Mouse (Mus musculus): ENCODE measurements around the gene Baz2b. TPM values are rescaled to one million over a fixed set of nuclear protein-coding genes. Genes with fewer than 3 reads are reported as not detected.

Baz2b gene
- polyA plus RNA-seq, 1 experiment from 2014 or later = 15.2 TPM

- Histone ChIP-seq H3K36me3 (ENCODE audit: control insufficient read depth, insufficient read depth) (no peaks in the 10 kb centered on the region), H3K27me3 (ENCODE audit: control insufficient read depth, insufficient read depth, low read depth, low read length) (no peaks in the 10 kb centered on the region), H3K4me2 (ENCODE audit: low read depth, low read length) (no peak overlapping the region; the same call in 1 of the 2 replicates), H3K9ac (ENCODE audit: low read depth, low read length) (no peak overlapping the region), H3K27ac (ENCODE audit: low read length) (no peak overlapping the region), H3K9me3 (replicated peaks; ENCODE audit: control insufficient read depth, low read length) (no peaks in the 10 kb centered on the region), H3K4me1 (ENCODE audit: control insufficient read depth, low read depth, low read length) (no peaks in the 10 kb centered on the region), H3K4me3 (ENCODE audit: low read depth, low read length) (no peak overlapping the region)
- ATAC-seq (ENCODE audit: low read depth) = no peak
- WGBS (ENCODE audit: insufficient replicate concordance) = 63% methylated on average over 3 of the region's 3 CpGs
These were observed 173.3 kb downstream of the Baz2b start for GRCm38 (mm10) chr2:60036361-60036760.

GRCm38 (mm10) chr2:60030991-60031390 is 178.6 kb downstream of the Baz2b start:
- no peaks in the 10 kb centered on the region for H3K36me3 ChIP-seq (ENCODE audit: control insufficient read depth, insufficient read depth)
- no peak overlapping the region for H3K4me2 ChIP-seq (ENCODE audit: low read depth, low read length)
- no peak overlapping the region for H3K4me3 ChIP-seq (ENCODE audit: low read depth, low read length)
- no peaks in the 10 kb centered on the region for H3K4me1 ChIP-seq (ENCODE audit: control insufficient read depth, low read depth, low read length)
- no peak overlapping the region for H3K9ac ChIP-seq (ENCODE audit: low read depth, low read length)
- no peak for ATAC-seq (ENCODE audit: low read depth)
- H3K27ac ChIP-seq (ENCODE audit: low read length) = no peak overlapping the region
- 76% methylated on average over 3 of the region's 3 CpGs for WGBS (ENCODE audit: insufficient replicate concordance)
- H3K27me3 ChIP-seq (ENCODE audit: control insufficient read depth, insufficient read depth, low read depth, low read length) = no peaks in the 10 kb centered on the region
- no peaks in the 10 kb centered on the region for H3K9me3 ChIP-seq (replicated peaks; ENCODE audit: control insufficient read depth, low read length)

DNA sequence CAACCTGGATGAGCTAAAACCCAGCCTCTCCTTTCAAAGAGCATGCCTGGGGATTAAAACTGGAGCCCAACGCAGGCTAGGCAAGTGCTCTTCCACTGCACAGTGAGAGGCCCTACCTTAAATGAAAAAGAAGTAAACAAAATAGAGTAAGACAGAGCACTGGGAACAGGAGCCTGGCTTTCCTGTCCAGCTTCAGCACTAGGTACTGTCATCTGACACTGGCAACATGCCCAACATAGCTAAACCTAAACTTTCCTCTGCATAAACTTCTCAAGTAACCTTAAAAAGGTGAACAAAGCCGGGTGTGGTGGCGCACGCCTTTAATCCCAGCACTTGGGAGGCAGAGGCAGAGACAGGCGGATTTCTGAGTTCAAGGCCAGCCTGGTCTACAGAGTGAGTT is 180.6 kb downstream of the Baz2b start:
- WGBS (ENCODE audit: insufficient replicate concordance) = 79% methylated on average over 5 of the region's 5 CpGs
- ATAC-seq (ENCODE audit: low read depth) = no peak
- H3K9ac ChIP-seq (ENCODE audit: low read depth, low read length) = no peak overlapping the region

DNA sequence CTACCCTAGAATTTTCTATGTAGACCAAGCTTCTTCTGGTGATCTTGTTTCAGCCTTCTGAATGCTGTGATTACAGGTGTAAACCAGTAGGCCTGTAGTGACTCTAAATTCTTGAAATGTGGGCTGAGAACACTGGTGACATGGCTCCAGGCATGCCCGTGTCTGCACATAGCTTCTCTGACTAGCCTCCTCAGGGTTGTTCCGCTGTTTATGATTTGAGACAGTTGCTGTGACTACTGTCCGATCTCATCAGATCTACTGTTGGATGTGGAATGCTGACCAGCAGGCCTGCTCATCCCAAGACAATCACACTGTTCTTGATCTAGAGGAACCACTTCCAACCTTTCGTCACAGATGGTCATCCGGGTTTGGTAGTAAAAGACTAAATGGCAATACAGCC is 182.5 kb downstream of the Baz2b start:
- 84% methylated on average over 5 of the region's 5 CpGs for WGBS (ENCODE audit: insufficient replicate concordance)
- ATAC-seq (ENCODE audit: low read depth) = no peak

More for the DNA sequence above, 180.6 kb downstream of the Baz2b start:
- Histone ChIP-seq H3K4me2 (ENCODE audit: low read depth, low read length) (no peak overlapping the region), H3K9me3 (replicated peaks; ENCODE audit: control insufficient read depth, low read length) (no peaks in the 10 kb centered on the region), H3K4me3 (ENCODE audit: low read depth, low read length) (no peak overlapping the region), H3K36me3 (ENCODE audit: control insufficient read depth, insufficient read depth) (no peaks in the 10 kb centered on the region), H3K4me1 (ENCODE audit: control insufficient read depth, low read depth, low read length) (no peaks in the 10 kb centered on the region), H3K27ac (ENCODE audit: low read length) (no peak overlapping the region), H3K27me3 (ENCODE audit: control insufficient read depth, insufficient read depth, low read depth, low read length) (no peaks in the 10 kb centered on the region)

DNA sequence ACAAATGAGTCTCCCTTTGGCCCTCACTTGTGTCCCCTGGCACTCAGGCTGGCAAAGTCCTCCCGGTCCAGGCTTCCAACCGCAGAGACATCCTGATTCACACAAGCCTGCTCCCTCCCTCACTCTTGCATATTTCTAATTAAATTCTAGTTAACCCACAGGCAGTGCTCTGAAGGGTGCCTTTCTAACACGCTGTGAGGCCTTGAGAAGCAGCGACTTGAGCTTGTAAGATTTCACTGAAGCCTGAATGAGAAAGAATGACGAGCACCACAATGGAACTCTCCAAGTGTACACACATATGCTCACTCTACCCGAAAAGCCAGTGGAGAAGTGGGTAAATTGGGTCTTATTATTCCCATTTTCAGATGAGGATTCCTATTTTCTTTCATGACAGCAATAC is 183.1 kb downstream of the Baz2b start:
- H3K4me3 ChIP-seq (ENCODE audit: low read depth, low read length) = no peak overlapping the region
- WGBS (ENCODE audit: insufficient replicate concordance) = 82% methylated on average over 6 of the region's 6 CpGs
- H3K9me3 ChIP-seq (replicated peaks; ENCODE audit: control insufficient read depth, low read length) = no peaks in the 10 kb centered on the region
- no peaks in the 10 kb centered on the region for H3K4me1 ChIP-seq (ENCODE audit: control insufficient read depth, low read depth, low read length)
- no peaks in the 10 kb centered on the region for H3K36me3 ChIP-seq (ENCODE audit: control insufficient read depth, insufficient read depth)
- H3K27ac ChIP-seq (ENCODE audit: low read length) = no peak overlapping the region
- H3K9ac ChIP-seq (ENCODE audit: low read depth, low read length) = no peak overlapping the region
- no peaks in the 10 kb centered on the region for H3K27me3 ChIP-seq (ENCODE audit: control insufficient read depth, insufficient read depth, low read depth, low read length)
- ATAC-seq (ENCODE audit: low read depth) = no peak
- no peak overlapping the region for H3K4me2 ChIP-seq (ENCODE audit: low read depth, low read length)

More for the DNA sequence above, 182.5 kb downstream of the Baz2b start:
- no peaks in the 10 kb centered on the region for H3K9me3 ChIP-seq (replicated peaks; ENCODE audit: control insufficient read depth, low read length)
- H3K4me1 ChIP-seq (ENCODE audit: control insufficient read depth, low read depth, low read length) = no peaks in the 10 kb centered on the region
- no peak overlapping the region for H3K4me2 ChIP-seq (ENCODE audit: low read depth, low read length)
- H3K36me3 ChIP-seq (ENCODE audit: control insufficient read depth, insufficient read depth) = no peaks in the 10 kb centered on the region
- no peaks in the 10 kb centered on the region for H3K27me3 ChIP-seq (ENCODE audit: control insufficient read depth, insufficient read depth, low read depth, low read length)
- H3K9ac ChIP-seq (ENCODE audit: low read depth, low read length) = no peak overlapping the region
- H3K27ac ChIP-seq (ENCODE audit: low read length) = no peak overlapping the region
- H3K4me3 ChIP-seq (ENCODE audit: low read depth, low read length) = no peak overlapping the region

GRCm38 (mm10) chr2:60023777-60024176 is 185.9 kb downstream of the Baz2b start:
- no peaks in the 10 kb centered on the region; the same call in 1 of the 2 replicates for H3K4me1 ChIP-seq (ENCODE audit: control insufficient read depth, low read depth, low read length)
- H3K36me3 ChIP-seq (ENCODE audit: control insufficient read depth, insufficient read depth) = no peaks in the 10 kb centered on the region
- H3K4me3 ChIP-seq (ENCODE audit: low read depth, low read length) = no peak overlapping the region
- no peak overlapping the region for H3K4me2 ChIP-seq (ENCODE audit: low read depth, low read length)
- 87% methylated on average over 7 of the region's 7 CpGs for WGBS (ENCODE audit: insufficient replicate concordance)
- no peaks in the 10 kb centered on the region for H3K27me3 ChIP-seq (ENCODE audit: control insufficient read depth, insufficient read depth, low read depth, low read length)
- no peak overlapping the region for H3K9ac ChIP-seq (ENCODE audit: low read depth, low read length)
- no peaks in the 10 kb centered on the region for H3K9me3 ChIP-seq (replicated peaks; ENCODE audit: control insufficient read depth, low read length)
- ATAC-seq (ENCODE audit: low read depth) = no peak
- H3K27ac ChIP-seq (ENCODE audit: low read length) = no peak overlapping the region

DNA sequence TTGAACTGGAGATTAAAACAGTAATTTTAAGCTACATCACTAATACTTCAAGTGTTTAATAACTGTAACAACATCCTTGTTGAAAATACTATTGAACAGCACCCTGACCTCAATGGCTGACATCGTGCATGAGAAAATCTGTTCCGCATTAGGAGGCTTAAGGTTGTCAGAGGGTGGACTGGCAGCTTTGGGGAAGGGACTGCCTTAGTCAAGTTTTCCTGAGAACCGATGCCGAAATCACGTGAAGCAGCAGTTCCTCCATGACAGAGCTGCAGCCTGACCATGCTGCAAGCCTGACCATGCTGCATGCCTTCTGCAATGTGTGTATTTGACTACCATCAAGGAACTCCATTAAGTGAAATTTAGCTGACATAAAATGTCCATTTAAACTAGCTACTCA is 188.1 kb downstream of the Baz2b start:
- no peak overlapping the region for H3K4me3 ChIP-seq (ENCODE audit: low read depth, low read length)
- no peaks in the 10 kb centered on the region for H3K27me3 ChIP-seq (ENCODE audit: control insufficient read depth, insufficient read depth, low read depth, low read length)
- 80% methylated on average over 5 of the region's 5 CpGs for WGBS (ENCODE audit: insufficient replicate concordance)
- H3K4me1 ChIP-seq (ENCODE audit: control insufficient read depth, low read depth, low read length) = no peaks in the 10 kb centered on the region; the same call in 1 of the 2 replicates
- no peak overlapping the region for H3K27ac ChIP-seq (ENCODE audit: low read length)
- no peaks in the 10 kb centered on the region for H3K36me3 ChIP-seq (ENCODE audit: control insufficient read depth, insufficient read depth)
- ATAC-seq (ENCODE audit: low read depth) = no peak
- H3K9ac ChIP-seq (ENCODE audit: low read depth, low read length) = no peak overlapping the region
- no peaks in the 10 kb centered on the region for H3K9me3 ChIP-seq (replicated peaks; ENCODE audit: control insufficient read depth, low read length)
- H3K4me2 ChIP-seq (ENCODE audit: low read depth, low read length) = no peak overlapping the region

DNA sequence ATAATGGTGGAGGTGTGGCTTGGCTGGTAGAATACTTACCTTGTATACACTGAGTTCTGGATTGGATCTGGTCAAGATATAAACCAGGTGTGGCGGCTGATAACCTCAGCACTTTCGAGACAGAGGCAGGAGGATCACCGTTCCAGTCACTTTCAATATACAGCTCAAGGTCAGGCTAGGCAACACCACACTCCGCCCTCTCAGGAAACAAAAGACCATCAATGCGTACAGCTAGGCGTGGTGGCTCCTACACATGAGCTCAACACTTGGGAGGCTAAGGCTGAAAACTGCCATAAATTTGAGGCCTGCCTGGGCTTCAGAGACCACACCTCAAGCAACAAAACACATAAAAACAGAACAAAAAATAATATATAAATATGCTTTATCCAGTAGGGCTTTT is 188.5 kb downstream of the Baz2b start:
- no peaks in the 10 kb centered on the region; the same call in 1 of the 2 replicates for H3K4me1 ChIP-seq (ENCODE audit: control insufficient read depth, low read depth, low read length)
- H3K9ac ChIP-seq (ENCODE audit: low read depth, low read length) = no peak overlapping the region
- no peak overlapping the region for H3K27ac ChIP-seq (ENCODE audit: low read length)
- H3K4me2 ChIP-seq (ENCODE audit: low read depth, low read length) = no peak overlapping the region
- no peaks in the 10 kb centered on the region for H3K9me3 ChIP-seq (replicated peaks; ENCODE audit: control insufficient read depth, low read length)
- no peak overlapping the region for H3K4me3 ChIP-seq (ENCODE audit: low read depth, low read length)
- no peaks in the 10 kb centered on the region for H3K27me3 ChIP-seq (ENCODE audit: control insufficient read depth, insufficient read depth, low read depth, low read length)
- no peaks in the 10 kb centered on the region for H3K36me3 ChIP-seq (ENCODE audit: control insufficient read depth, insufficient read depth)
- WGBS (ENCODE audit: insufficient replicate concordance) = 51% methylated on average over 6 of the region's 6 CpGs
- ATAC-seq (ENCODE audit: low read depth) = no peak

GRCm38 (mm10) chr2:60019546-60020250 is 189.9 kb downstream of the Baz2b start:
- Histone ChIP-seq H3K9ac (ENCODE audit: low read depth, low read length) (no peak overlapping the region), H3K9me3 (replicated peaks; ENCODE audit: control insufficient read depth, low read length) (no peaks in the 10 kb centered on the region), H3K27ac (ENCODE audit: low read length) (peak overlapping the region; percentile 63), H3K4me3 (ENCODE audit: low read depth, low read length) (no peak overlapping the region), H3K4me1 (ENCODE audit: control insufficient read depth, low read depth, low read length) (no peaks in the 10 kb centered on the region; the same call in 1 of the 2 replicates), H3K27me3 (ENCODE audit: control insufficient read depth, insufficient read depth, low read depth, low read length) (no peaks in the 10 kb centered on the region), H3K36me3 (ENCODE audit: control insufficient read depth, insufficient read depth) (no peaks in the 10 kb centered on the region), H3K4me2 (ENCODE audit: low read depth, low read length) (no peak overlapping the region)
- WGBS (ENCODE audit: insufficient replicate concordance) = 83% methylated on average over 3 of the region's 3 CpGs
- ATAC-seq (ENCODE audit: low read depth) = no peak
